Mouse (Mus musculus): Measurements from ENCODE around the gene Gmds. TPM values are rescaled to one million over a fixed set of nuclear protein-coding genes. Genes with fewer than 3 reads are reported as not detected.

The Gmds gene
- total RNA-seq, 1 experiment: 7.3 TPM

GRCm38 (mm10) chr13:31971040-31971501, 367.5 kb downstream of the Gmds start:
- DNase-seq (ENCODE audit: low read depth, low spot score): no peak
- Histone ChIP-seq H3K9ac (ENCODE audit: insufficient read depth, low read depth, low read length, poor library complexity, severe bottlenecking) (no peak overlapping the region), H3K36me3 (ENCODE audit: control insufficient read depth, insufficient read depth, low read length, poor library complexity, severe bottlenecking) (no peaks in the 10 kb centered on the region), H3K4me3 (ENCODE audit: insufficient read depth in 1 of 2, low read depth in 1 of 2, low read length in 2 of 2, poor library complexity in 1 of 2, severe bottlenecking in 1 of 2) (no peak overlapping the region), H3K9me3 (ENCODE audit: control insufficient read depth, insufficient read depth, low read depth, low read length) (no peaks in the 10 kb centered on the region), H3K4me1 (ENCODE audit: control insufficient read depth in 2 of 2, insufficient read depth in 2 of 2, low read length in 2 of 2, poor library complexity in 1 of 2) (0 out of 4 replicates have a peak, but pooled peaks cover 0 to 4% of the 10 kb centered on the region in 2 experiments), H3K27ac (ENCODE audit: insufficient read depth, low read depth, low read length, poor library complexity, severe bottlenecking) (no peak overlapping the region)
- in situ Hi-C loops (cut with MboI; ENCODE audit: low sequenced_read_pairs in 2 of 2, unreplicated experiment in 2 of 2): no loop called here
- TF ChIP-seq MAFK (IDR thresholded peaks at IDR 0.05; ENCODE audit: insufficient read depth, low read depth, low read length): no peak
- no peak for TF ChIP-seq ZNF384 (IDR thresholded peaks at IDR 0.05; ENCODE audit: low read depth, low read length)
- no peak for TF ChIP-seq ZC3H11A (IDR thresholded peaks at IDR 0.05; ENCODE audit: borderline replicate concordance, low read depth, low read length)
- TF ChIP-seq HCFC1 (IDR thresholded peaks at IDR 0.05; ENCODE audit: borderline replicate concordance, insufficient read depth, low read length): no peak
- TF ChIP-seq CHD2 (IDR thresholded peaks at IDR 0.05; ENCODE audit: low read depth, low read length): no peak

- no peak overlapping the region for H3K27ac ChIP-seq (ENCODE audit: insufficient read depth, low read depth, low read length, poor library complexity, severe bottlenecking)
- DNase-seq (ENCODE audit: low read depth, low spot score): no peak
- no peaks in the 10 kb centered on the region for H3K9me3 ChIP-seq (ENCODE audit: control insufficient read depth, insufficient read depth, low read depth, low read length)
- H3K9ac ChIP-seq (ENCODE audit: insufficient read depth, low read depth, low read length, poor library complexity, severe bottlenecking): no peak overlapping the region
- H3K4me3 ChIP-seq (ENCODE audit: insufficient read depth in 1 of 2, low read depth in 1 of 2, low read length in 2 of 2, poor library complexity in 1 of 2, severe bottlenecking in 1 of 2): no peak overlapping the region
- TF ChIP-seq MAFK (IDR thresholded peaks at IDR 0.05; ENCODE audit: insufficient read depth, low read depth, low read length): no peak
- no peak for TF ChIP-seq ZC3H11A (IDR thresholded peaks at IDR 0.05; ENCODE audit: borderline replicate concordance, low read depth, low read length)
- TF ChIP-seq HCFC1 (IDR thresholded peaks at IDR 0.05; ENCODE audit: borderline replicate concordance, insufficient read depth, low read length): no peak
- no peak for TF ChIP-seq CHD2 (IDR thresholded peaks at IDR 0.05; ENCODE audit: low read depth, low read length)
- TF ChIP-seq ZNF384 (IDR thresholded peaks at IDR 0.05; ENCODE audit: low read depth, low read length): no peak
- in situ Hi-C loops (cut with MboI; ENCODE audit: low sequenced_read_pairs in 2 of 2, unreplicated experiment in 2 of 2): no loop called here
- H3K4me1 ChIP-seq (ENCODE audit: control insufficient read depth in 2 of 2, insufficient read depth in 2 of 2, low read length in 2 of 2, poor library complexity in 1 of 2): no peaks in the 10 kb centered on the region
- no peaks in the 10 kb centered on the region for H3K36me3 ChIP-seq (ENCODE audit: control insufficient read depth, insufficient read depth, low read length, poor library complexity, severe bottlenecking)
Measured at GRCm38 (mm10) chr13:31968272-31968671, 370.3 kb downstream of the Gmds start.

- TF ChIP-seq ZC3H11A (IDR thresholded peaks at IDR 0.05; ENCODE audit: borderline replicate concordance, low read depth, low read length): no peak
- no peak for TF ChIP-seq CHD2 (IDR thresholded peaks at IDR 0.05; ENCODE audit: low read depth, low read length)
- no peak for TF ChIP-seq MAFK (IDR thresholded peaks at IDR 0.05; ENCODE audit: insufficient read depth, low read depth, low read length)
- no peak for TF ChIP-seq ZNF384 (IDR thresholded peaks at IDR 0.05; ENCODE audit: low read depth, low read length)
- no peak for TF ChIP-seq HCFC1 (IDR thresholded peaks at IDR 0.05; ENCODE audit: borderline replicate concordance, insufficient read depth, low read length)
- Histone ChIP-seq H3K9ac (ENCODE audit: insufficient read depth, low read depth, low read length, poor library complexity, severe bottlenecking) (no peak overlapping the region), H3K4me3 (ENCODE audit: insufficient read depth in 1 of 2, low read depth in 1 of 2, low read length in 2 of 2, poor library complexity in 1 of 2, severe bottlenecking in 1 of 2) (no peak overlapping the region), H3K36me3 (ENCODE audit: control insufficient read depth, insufficient read depth, low read length, poor library complexity, severe bottlenecking) (no peaks in the 10 kb centered on the region), H3K9me3 (ENCODE audit: control insufficient read depth, insufficient read depth, low read depth, low read length) (no peaks in the 10 kb centered on the region), H3K4me1 (ENCODE audit: control insufficient read depth in 2 of 2, insufficient read depth in 2 of 2, low read length in 2 of 2, poor library complexity in 1 of 2) (no peaks in the 10 kb centered on the region), H3K27ac (ENCODE audit: insufficient read depth, low read depth, low read length, poor library complexity, severe bottlenecking) (no peak overlapping the region)
- no peak for DNase-seq (ENCODE audit: low read depth, low spot score)
- in situ Hi-C loops (cut with MboI; ENCODE audit: low sequenced_read_pairs in 2 of 2, unreplicated experiment in 2 of 2): no loop called here
Measured at GRCm38 (mm10) chr13:31966931-31967532, 371.5 kb downstream of the Gmds start.

- TF ChIP-seq ZNF384 (IDR thresholded peaks at IDR 0.05; ENCODE audit: low read depth, low read length) (no peak), MAFK (IDR thresholded peaks at IDR 0.05; ENCODE audit: insufficient read depth, low read depth, low read length) (no peak), ZC3H11A (IDR thresholded peaks at IDR 0.05; ENCODE audit: borderline replicate concordance, low read depth, low read length) (no peak), CHD2 (IDR thresholded peaks at IDR 0.05; ENCODE audit: low read depth, low read length) (no peak), HCFC1 (IDR thresholded peaks at IDR 0.05; ENCODE audit: borderline replicate concordance, insufficient read depth, low read length) (no peak)
- DNase-seq (ENCODE audit: low read depth, low spot score): no peak
- Histone ChIP-seq H3K9ac (ENCODE audit: insufficient read depth, low read depth, low read length, poor library complexity, severe bottlenecking) (no peak overlapping the region), H3K4me3 (ENCODE audit: insufficient read depth in 1 of 2, low read depth in 1 of 2, low read length in 2 of 2, poor library complexity in 1 of 2, severe bottlenecking in 1 of 2) (no peak overlapping the region), H3K9me3 (ENCODE audit: control insufficient read depth, insufficient read depth, low read depth, low read length) (no peaks in the 10 kb centered on the region), H3K27ac (ENCODE audit: insufficient read depth, low read depth, low read length, poor library complexity, severe bottlenecking) (no peak overlapping the region), H3K36me3 (ENCODE audit: control insufficient read depth, insufficient read depth, low read length, poor library complexity, severe bottlenecking) (no peaks in the 10 kb centered on the region), H3K4me1 (ENCODE audit: control insufficient read depth in 2 of 2, insufficient read depth in 2 of 2, low read length in 2 of 2, poor library complexity in 1 of 2) (peaks cover 0 to 2% of the 10 kb centered on the region in 2 experiments; a peak in 1 of 4 replicates)
- in situ Hi-C loops (cut with MboI; ENCODE audit: low sequenced_read_pairs in 2 of 2, unreplicated experiment in 2 of 2): no loop called here
Measured at GRCm38 (mm10) chr13:31960514-31960913, 378.0 kb downstream of the Gmds start.

All from ES-E14 (cell line).